Comparison of ENCODE assay signal across 23 mouse cellular contexts in genomic region chr13:96424496-96425274, GRCm38 (mm10). TPM values are rescaled to one million over a fixed set of nuclear protein-coding genes. Genes with fewer than 3 reads are reported as not detected.
DNase-seq lines count a peak whose midpoint lies in the region; TF ChIP-seq lines count a peak whose summit lies in the region.
"Had no signal": no experiment of that assay in that cellular context is flagged by ENCODE, and none has a peak within 500 bp of the region (broad histone marks: within the 10 kb centered on the region; RNA-seq: fewer than 3 reads in every experiment).

No protein-coding gene starts in this region.

- H3K4me3 ChIP-seq in heart, embryonic 10.5 days: no peak overlapping the region
- H3K4me3 ChIP-seq in left cerebral cortex, adult 2 months: no peak overlapping the region
- H3K4me3 ChIP-seq: embryonic facial prominence, embryonic 10.5 days; embryonic facial prominence, embryonic 12.5 days; forebrain, embryonic 13.5 days; forebrain, embryonic 15.5 days had no signal

- H3K27ac ChIP-seq in heart, embryonic 10.5 days: no peak overlapping the region
- H3K27ac ChIP-seq in left cerebral cortex, adult 2 months: 0 out of 2 replicates have a peak overlapping the region, but pooled peaks have one; percentile 16
- H3K27ac ChIP-seq: embryonic facial prominence, embryonic 10.5 days; embryonic facial prominence, embryonic 12.5 days; forebrain, embryonic 13.5 days had no signal

- no peaks in the 10 kb centered on the region for H3K9me3 ChIP-seq in heart, embryonic 10.5 days
- H3K9me3 ChIP-seq: embryonic facial prominence, embryonic 10.5 days; embryonic facial prominence, embryonic 12.5 days; forebrain, embryonic 13.5 days; forebrain, embryonic 15.5 days; G1E had no signal

- DNase-seq in heart, embryonic 10.5 days (ENCODE audit: low spot score): peak; percentile 66
- DNase-seq in heart, postnatal 25 days (ENCODE audit: low spot score): no peak
- DNase-seq in left cerebral cortex, adult 2 months (ENCODE audit: extremely low spot score in 1 of 2, low spot score in 2 of 2): no peak
- DNase-seq in left cerebral cortex, postnatal 36 days (ENCODE audit: low spot score in 2 of 2): no peak
- DNase-seq in frontal cortex, postnatal 36 days (ENCODE audit: low spot score in 2 of 2): no peak
- DNase-seq: adrenal gland, adult 8-10 months; adrenal gland, postnatal 14 days; adrenal gland, postnatal 36 days; cerebellum, adult 11-12 months; cerebellum, adult 2 months; cerebellum, adult 9-10 months; cerebellum, postnatal 10 days; cerebellum, postnatal 25 days; forebrain, postnatal 0 days had no signal

- H3K36me3 ChIP-seq in heart, embryonic 10.5 days: no peaks in the 10 kb centered on the region
- H3K36me3 ChIP-seq: embryonic facial prominence, embryonic 10.5 days; embryonic facial prominence, embryonic 12.5 days; forebrain, embryonic 15.5 days had no signal

- H3K27me3 ChIP-seq in heart, embryonic 10.5 days (ENCODE audit: insufficient read depth, poor library complexity, severe bottlenecking): no peaks in the 10 kb centered on the region
- H3K27me3 ChIP-seq: embryonic facial prominence, embryonic 12.5 days; forebrain, embryonic 13.5 days; forebrain, embryonic 15.5 days; Patski had no signal

- intact Hi-C loops in heart, postnatal 25 days (cut with DNase I): no loop called here
- intact Hi-C loops in left cerebral cortex, adult 2 months (cut with DNase I): no loop called here
- intact Hi-C loops in left cerebral cortex, postnatal 36 days (cut with DNase I): no loop called here

- no peak for TF ChIP-seq CTCF in left cerebral cortex, adult 2 months (IDR thresholded peaks at IDR 0.05)

- 86% methylated on average over 12 of the region's 12 CpGs for WGBS in heart, embryonic 10.5 days

- H3K4me1 ChIP-seq in heart, embryonic 10.5 days: no peaks in the 10 kb centered on the region

RNA-seq across cellular contexts. Expression of gene Poc5, which starts 36.6 kb away (rescaled TPM):
- 13.3 TPM in 2 replicates for polyA plus RNA-seq in heart, embryonic 10.5 days (2016; fragmentation: Nextera tagmentation; extraction: Ambion mirVana)
- 10 to 100 TPM; 10.5 to 13.4 TPM for total RNA-seq in heart, postnatal 25 days (2021)
- 10 to 100 TPM; 30.7 to 35.1 TPM for total RNA-seq in left cerebral cortex, adult 2 months (2021)
- total RNA-seq in left cerebral cortex, postnatal 36 days (2021): 10 to 100 TPM; 30.4 to 36.2 TPM

RNA-seq across cellular contexts. Expression of gene Ankdd1b, which starts 46.3 kb away (rescaled TPM):
- polyA plus RNA-seq in heart, embryonic 10.5 days (2016; fragmentation: Nextera tagmentation; extraction: Ambion mirVana): 0.24 and 0.31 TPM in 2 replicates
- under 1 TPM; 0.21 to 0.36 TPM for total RNA-seq in heart, postnatal 25 days (2021)
- under 1 TPM; 0.14 to 0.23 TPM for total RNA-seq in left cerebral cortex, adult 2 months (2021)
- under 1 TPM in 1 of 2 experiments, not detected in 1; 0.25 TPM for total RNA-seq in left cerebral cortex, postnatal 36 days (2021)
- total RNA-seq: forebrain, postnatal 0 days had no signal
- polyA plus RNA-seq: activated CD4-positive, CD25-positive, alpha-beta regulatory T cell, adult 4 months; C2C12; forebrain, embryonic 11.5 days; forebrain, embryonic 13.5 days; forebrain, embryonic 15.5 days; forebrain, postnatal 0 days; G1E had no signal
